Mouse (Mus musculus) left cerebral cortex, adult 8-10 months (tissue): ENCODE measurements around the gene Adamtsl3. TPM values are rescaled to one million over a fixed set of nuclear protein-coding genes. Genes with fewer than 3 reads are reported as not detected.

Experiments used
- DNase-seq, 2 experiments: peaks; one replicate each; pipeline ENCODE4 v3.0.0; 2022; ENCODE audit warnings: low spot score in 2 of 2
- total RNA-seq, 4 experiments: library from RNA; stranded (reverse); gene quantifications; 2 replicates each; pipeline ENCODE4 v1.2.4; 2022

Gene Adamtsl3
- total RNA-seq, 4 experiments from 2014 or later, result 1.7 to 3.5 (median 3.0) TPM

DNA sequence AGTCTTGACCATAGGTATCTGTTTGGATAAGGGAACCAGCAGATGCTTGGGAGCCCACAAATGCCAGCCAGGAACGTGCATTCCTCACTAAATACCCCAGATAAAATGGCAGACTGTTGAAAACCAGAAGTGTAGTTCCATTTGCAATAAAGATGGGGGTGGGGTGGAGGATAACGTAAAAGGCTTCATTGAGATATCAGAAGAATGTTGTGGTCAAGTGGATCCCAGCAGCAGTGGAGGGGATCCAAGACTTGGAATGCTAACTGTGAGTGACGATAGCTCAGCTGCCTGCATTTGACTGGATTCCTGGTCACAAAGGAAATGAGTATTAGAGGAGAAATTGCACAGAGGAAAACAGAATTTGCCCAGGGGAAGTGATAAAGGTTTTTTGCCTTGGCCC is 87.1 kb downstream of the Adamtsl3 start:
- DNase-seq, result no peak

DNA sequence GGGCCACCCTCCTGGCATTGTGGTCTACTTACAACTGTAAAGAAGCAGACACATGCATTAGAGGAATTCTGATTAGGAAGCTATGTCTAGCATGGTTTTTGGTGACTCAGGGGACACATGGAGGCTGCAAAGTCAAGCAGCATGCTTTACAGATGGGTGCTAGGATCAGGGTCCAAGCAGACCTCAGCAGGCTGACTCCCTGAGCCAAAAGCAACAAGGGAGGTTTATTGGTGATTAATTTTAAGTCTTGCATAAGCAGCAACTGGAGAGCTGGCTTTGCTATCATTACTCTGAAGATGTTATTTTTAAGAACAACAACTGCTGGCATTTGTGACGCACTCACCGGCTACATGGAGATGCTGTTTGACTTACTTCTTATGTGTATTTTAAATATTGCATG is 88.1 kb downstream of the Adamtsl3 start:
- DNase-seq, result no peak

DNA sequence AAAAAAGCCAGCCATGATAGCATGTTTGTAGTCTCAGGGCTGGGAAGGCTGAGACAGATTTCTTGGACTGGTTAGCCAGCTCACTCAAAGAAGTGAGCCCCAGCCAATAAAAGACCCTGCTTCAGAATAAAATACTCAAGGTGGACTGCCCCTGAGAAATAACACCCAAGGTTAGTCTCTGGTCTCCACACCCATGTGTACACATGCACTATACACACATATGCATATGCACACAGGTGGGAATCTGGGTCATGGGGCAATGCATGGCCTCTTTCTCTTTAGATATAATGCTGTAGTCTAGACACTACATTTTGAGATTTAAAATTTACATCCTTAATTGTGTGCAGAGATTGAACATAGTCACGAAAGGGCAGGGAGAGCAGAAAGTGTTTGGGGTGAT is 88.8 kb downstream of the Adamtsl3 start:
- DNase-seq, result no peak

DNA sequence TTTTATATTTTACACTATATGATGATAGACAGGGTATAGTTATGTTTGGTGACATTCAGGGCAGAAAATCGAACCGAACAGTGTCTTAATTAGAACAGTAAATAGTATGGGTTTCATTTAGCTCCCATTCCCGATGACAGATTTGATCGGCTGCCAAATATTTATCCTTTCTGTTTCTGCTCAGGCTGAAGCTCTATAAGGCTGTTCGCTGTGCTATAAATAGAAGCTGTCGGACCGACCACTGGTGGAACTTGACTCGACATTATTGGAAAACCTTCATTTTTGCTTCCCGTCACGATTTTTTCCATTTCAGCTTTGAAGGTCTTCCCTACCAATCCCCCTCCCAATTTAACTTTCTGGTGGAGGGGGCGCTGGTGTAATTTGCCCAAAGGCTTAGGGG is 89.9 kb downstream of the Adamtsl3 start:
- no peak for DNase-seq

DNA sequence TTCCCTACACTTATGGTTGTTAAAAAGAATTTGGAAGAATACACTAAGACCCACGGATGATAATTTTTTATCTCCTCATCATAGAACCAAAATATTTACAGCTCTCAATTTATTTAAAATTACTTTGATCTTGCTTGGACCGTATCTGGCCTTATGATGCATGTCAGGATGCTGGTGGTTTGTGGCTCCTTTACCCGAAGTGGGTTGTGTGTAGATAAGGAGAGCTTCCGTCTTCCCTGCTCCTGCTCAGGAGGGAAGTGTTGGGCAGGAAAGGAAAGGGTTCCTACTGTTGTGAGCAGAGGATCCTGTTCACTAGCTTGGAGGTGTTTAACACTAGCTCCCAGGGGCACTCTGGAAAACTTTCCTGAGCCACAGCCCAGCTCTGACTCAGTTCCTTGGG is 94.0 kb downstream of the Adamtsl3 start:
- no peak for DNase-seq

DNA sequence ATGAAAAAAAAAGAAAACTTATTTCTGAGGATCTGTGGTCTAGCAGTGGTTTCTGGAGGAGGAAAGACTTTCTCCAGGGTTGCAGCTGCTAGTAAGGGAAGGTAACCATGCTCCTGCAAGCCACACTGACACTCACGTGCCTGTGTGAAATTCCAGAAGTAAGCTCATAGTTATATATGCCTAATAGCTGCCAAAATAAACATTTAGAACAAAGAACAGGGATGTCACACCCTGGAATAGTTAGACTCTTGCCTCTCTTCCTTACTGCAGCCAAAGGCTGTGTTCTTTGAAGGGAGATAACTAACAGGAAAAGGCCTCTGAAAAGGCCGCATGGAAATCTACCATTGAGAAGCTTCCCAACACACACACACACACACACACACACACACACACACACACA is 96.1 kb downstream of the Adamtsl3 start:
- DNase-seq, result no peak

DNA sequence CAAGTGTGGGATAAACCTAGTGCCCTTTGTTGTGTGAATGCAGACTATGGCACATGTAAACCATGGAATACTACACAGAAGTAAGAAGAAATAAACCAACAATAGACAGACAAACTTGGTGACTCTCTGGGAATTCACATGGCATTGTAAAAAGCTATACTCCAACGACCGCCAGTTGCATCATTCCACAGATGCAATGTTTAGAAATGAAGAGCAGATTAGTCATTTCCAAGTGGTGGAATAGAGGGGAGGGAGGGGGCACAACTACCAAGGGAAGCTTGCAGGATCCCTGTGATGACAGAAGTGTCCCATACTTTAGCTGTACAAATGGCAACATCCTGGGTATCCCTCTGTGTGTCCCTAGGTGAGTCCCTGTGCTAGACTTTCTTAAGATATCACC is 97.7 kb downstream of the Adamtsl3 start:
- no peak for DNase-seq

DNA sequence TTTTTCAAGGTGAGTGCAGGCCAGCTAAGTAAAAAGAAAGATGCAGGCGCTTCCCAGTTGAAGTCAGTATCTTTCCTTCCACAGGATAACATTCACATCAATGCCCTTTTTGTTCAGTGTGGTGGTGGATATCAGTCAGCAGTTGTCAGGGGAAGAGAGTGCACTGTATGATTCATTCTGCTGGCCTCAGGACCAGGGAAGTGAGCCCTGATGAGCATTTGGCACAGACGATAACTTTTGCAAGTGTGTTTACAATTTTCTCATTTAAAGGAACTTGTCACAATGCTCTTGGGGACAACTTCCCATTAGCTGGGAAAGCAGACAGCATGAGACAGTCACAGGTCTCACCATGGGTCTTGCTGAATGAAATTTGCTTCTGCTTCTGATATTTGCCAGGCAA is 122.9 kb downstream of the Adamtsl3 start:
- no peak for DNase-seq

DNA sequence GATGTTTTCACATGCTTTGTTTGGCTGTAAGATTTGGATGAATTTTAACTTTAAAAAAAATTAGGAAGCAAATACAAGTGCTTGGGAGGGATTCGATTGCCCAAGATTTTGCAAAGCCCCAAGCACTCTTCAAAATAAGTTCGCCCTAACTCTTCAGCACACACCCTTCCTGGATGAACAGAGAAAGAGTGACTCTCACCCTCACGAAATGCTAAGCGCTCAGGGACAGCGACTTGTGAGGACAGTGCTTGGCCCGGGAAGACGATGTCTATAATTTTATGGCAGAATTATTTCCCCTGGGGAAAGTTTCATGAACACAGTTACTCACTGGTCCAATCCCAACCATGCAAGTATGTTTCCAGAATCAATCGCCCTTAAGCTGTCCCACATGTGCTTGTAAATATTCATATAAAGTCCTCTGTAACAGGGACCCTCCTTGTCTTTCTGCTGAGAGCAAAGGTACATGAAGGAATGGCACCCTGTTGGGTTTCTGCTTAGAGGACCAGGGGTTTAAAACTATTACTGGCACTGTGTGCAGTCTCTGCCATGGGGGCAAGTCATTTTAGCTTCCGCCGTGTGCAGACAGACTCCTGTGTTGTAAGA is 127.5 kb downstream of the Adamtsl3 start:
- DNase-seq, result no peak

DNA sequence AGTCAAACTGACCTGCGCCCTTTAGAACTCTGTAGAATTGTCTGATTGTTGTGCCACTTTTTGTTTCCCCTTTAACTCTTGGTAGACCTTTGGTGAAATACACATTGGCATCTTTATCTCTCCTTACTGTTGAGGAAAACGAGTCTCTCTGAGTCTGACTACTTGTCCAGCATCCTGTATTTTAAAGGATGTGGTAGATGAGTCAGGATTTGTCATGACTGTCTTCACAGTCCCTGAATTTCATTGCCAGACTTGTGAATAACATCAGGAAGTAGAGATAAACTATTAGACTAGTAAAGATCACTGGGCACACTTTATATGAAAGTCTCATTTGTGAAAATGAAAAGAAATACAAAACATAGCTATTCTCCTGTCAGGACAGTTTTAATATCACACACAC is 128.9 kb downstream of the Adamtsl3 start:
- no peak for DNase-seq

DNA sequence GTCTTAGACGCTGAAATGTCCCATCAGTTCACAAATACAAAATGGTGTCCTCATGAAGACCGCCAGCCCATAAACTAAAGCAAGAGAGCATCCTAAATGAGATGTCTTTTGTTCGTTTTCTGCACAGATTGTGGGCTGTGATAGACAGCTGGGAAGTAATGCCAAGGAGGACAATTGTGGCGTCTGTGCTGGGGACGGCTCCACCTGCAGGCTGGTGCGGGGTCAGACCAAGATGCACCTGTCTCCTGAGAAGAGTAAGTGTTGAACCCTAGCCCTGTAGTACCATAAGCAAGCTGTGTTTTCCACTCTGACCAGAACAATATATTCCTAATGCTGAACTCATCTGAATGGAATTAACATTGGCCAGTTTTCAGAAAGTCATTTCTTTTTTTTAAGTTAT is 129.9 kb downstream of the Adamtsl3 start:
- no peak for DNase-seq

DNA sequence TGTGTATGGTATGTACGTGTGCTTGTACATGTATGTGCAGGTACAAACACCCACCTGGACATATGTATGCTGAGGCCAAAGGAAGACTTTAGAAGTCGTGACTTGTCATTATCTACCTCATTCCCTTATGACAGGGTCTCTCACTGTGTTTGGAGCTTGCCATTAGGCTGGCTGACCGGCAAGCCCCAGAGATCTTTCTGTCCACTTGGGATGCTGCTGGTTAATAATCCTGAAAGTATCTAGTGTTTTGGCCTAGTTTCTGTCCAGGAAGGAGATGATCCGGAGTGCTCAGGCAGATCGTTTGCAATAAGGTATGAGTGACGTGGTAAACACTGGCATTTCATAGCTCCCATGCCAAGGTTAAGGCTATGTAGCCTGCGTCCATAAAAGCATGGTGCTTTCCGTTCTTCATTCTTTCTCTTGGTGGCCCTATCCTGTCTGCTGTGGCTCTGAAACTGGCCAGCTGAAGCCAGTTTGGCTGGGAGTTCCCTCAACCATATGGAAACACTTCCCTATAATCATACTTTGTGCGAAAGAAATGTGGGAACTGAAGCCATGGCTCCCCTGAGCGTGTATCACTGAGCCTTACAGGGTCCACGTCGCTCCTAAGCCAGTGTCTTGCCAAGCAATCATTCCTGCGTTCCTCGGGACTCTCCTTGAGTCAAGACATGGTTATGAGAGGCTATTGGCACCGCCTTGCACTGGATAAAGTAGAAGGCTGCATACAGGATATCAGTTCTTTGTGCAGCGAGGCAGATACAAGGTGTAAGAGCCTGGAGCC is 141.1 kb downstream of the Adamtsl3 start:
- no peak for DNase-seq

DNA sequence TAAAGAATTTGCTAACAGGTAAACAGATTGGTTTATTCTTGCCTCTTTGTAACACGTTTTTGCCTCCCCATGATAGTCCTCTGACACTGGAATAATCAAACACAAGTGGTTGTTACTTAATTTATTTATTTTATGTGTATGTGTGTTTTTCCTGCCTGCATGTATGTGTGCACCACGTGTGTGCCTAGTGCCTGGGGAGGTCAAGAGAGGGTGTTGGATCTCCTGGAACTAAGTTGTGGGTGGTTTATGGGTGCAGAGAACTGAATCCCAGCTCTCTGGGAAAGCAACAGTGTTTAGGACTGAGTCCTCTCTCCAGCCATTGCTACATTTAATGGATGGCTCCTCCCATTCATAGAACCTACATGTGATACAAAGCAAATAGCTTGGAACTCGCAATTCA is 143.0 kb downstream of the Adamtsl3 start:
- no peak for DNase-seq

DNA sequence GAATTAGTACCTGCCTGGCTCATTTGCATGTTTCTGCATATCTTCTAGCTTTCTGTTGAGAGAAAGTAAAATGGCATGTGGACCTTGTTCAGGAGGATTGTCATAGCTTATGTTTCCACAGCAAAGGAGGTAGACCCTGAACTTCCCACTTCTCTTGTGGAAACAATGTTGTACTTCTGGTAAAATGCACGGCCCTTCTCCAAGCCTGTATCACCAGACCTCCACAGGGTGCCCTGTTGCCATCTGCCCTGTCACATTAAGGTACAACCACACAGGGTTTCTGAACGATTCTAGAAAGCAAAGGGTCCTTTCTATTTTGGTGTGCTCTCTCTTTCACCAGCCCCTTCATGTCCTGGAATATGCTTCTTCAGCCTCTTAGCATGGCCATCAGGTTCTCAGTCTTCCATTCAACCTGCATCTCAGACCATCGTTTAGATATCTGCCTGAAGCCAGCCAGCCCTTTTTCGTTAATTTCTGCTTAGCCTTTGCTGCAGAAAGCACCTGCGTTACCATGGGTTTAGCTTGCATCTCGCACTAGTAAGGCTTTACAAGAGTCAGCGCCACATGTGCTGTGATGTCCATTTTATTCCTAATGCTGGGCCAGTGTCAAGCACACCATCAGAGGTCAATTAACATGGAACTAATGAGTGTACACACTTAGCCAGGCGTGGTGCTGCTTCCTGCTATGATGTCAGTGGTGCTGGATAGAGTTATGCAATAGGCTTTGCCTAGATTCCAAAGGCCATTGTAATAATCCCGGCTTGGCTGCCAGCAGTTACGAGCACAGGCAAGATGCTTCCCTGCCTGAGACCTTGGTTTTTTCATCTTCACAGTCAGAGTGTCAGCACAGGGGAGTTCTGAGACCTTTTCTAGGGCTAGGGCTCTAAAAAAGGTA is 143.6 kb downstream of the Adamtsl3 start:
- no peak for DNase-seq

DNA sequence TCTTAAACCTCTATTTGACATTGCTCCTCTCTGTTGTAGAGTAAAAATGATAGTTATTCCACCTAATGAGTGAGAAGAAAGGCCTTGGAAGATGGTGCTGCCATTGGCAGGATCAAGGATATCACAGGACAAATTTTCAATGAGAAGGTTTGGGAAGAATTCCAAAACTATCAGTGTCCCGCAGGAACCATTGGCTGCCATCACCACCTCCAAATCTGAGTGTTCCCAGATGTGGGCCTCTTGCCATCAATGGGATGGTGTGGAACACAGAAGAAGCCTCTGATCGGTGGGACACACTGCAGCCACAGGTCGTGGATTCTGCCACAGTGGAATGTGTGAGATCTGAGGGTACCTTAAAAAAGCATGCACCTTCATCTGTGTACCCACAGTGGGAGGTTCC is 147.9 kb downstream of the Adamtsl3 start:
- DNase-seq, result no peak

DNA sequence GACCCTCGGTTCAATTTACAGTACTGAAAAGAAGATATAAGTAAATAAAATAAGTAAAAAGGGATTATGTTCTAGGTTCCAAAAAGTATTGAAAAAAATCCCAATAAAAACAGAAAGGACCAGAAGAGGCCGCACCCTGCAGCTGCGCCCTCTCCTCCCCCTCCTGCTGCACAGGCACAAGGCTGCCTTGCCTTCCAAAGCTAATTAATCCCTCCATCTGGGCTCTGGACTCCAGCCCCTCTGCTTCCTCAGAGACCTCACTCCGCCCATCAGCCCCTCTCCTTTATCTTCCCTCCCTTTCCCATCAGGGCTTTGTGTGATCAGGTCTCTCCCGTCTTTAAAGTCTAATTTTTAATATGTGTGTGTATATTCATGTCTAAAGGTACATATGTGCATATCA is 149.3 kb downstream of the Adamtsl3 start:
- no peak for DNase-seq

DNA sequence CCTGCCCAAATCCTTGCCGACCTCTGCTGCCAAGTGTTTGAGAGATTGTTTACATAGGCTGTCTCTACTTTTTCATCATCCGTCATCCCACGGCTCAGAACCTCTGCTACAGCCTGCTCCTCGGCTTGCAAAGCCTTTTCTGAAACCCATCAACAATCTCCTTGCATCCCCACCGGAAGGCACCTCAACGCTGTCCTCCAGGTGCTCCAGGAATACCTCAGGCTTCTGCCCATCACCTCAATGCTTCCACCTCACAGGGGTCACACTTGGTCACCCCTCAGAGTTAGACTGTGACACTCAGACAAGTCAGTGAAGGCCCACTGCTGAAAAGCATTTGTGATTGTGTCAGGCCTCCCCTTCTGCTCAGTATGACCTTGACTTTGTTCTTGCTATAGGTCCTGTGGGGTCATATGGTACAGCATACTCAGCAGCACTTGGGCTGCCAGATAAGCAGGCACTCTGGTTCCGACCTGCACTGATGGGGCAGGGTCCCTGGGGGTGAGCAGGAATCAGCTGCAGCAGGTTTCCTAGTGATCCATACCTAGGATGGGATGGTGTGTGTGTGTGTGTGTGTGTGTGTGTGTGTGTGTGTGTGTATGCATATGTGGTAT is 150.0 kb downstream of the Adamtsl3 start:
- DNase-seq, result no peak

DNA sequence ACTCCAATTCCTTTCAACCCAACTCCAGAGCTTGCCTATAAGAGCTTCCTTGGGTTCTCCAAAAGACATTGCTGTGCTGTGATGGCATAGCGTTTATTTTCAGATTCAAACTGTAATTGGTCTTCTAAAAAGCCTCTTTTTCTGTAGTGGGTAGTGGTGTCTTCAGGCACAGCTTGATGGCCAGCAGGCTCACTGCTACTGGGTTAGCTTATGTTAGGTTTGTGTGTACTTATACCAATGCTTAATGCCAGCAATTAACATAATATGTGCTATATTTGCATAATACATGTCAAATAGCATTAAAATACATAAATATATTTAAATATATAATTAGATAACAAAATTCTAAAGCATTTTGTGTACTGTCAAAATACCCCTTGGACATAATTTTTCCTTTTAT is 155.5 kb downstream of the Adamtsl3 start:
- no peak for DNase-seq

DNA sequence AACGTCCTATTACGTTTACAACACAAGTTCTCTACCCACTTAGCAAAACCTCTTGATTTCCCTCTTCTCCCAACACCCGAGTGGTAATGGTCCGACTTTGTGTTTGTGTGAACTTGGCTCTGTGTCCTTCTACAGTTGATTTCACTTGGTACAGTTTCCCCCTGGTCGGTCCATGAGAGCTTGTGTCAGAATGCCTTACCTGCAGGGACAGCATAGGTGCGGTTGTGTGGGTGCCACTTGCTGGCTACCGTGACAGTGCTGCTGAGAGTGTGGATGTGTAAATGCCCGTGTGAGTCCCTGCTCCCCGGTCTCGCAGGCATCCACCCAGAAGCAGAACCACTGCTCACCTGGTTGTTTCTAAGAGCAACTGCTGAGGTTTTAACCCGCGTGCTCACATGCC is 157.4 kb downstream of the Adamtsl3 start:
- DNase-seq, result no peak

DNA sequence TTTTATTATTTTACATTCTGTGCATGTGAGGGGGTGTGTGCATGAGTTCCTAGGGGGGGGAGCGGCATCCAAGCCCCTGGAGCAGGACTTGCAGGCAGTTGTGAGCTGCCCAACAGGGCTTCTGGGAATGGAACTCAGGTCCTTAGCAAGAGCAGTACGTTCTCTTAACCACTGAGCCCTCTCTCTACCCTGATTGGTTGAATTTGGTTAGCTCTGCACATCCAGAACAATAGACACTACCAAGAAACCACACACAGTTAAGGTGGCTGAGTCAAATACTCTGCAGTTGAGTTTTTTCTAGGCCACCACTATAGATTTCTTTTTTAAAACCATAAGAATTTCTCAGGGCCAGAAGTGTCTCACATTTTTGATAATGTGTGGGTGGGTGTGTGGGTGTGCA is 158.7 kb downstream of the Adamtsl3 start:
- no peak for DNase-seq

DNA sequence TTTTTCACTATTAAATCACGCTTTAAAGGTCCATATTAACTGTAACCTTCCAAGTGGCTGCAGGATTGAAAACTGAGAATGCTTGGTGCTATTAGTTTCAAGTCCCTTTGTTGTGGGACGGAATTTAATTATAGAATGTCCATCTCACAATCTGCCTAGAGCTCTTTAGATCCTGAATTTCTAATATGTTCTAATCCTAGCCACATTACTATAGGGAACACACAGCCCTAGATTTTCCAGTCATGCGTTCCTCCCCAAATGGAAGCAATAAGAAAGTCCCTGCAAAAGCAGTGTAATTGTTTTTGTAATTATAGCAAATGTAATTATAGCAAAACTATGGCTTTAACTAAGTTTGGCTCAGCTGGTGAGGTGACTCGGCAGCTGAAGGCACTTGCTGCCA is 161.6 kb downstream of the Adamtsl3 start:
- no peak for DNase-seq

DNA sequence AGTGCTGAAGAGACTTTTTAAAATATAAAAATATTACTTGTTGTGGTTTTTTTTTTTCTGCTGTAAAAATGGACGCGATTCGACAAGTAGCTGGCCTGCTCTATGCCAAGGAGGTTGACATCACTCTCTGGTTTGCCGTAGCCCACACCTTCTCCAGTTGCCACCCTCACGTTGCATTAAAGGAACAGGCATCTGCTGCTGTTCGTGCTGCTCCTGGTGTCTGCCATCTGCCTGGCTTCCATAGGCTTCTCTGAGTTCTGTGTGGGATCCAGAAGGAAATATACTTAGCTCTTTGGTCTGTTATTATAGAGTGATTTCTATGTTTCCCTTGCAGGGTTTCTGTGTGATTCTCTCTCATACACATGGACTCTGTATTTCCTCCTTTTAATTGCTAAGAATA is 165.8 kb downstream of the Adamtsl3 start:
- peak in 1 of 2 experiments; percentile 77 for DNase-seq
